ENCODE assay signal across 10 mouse cellular contexts in the genomic region with DNA sequence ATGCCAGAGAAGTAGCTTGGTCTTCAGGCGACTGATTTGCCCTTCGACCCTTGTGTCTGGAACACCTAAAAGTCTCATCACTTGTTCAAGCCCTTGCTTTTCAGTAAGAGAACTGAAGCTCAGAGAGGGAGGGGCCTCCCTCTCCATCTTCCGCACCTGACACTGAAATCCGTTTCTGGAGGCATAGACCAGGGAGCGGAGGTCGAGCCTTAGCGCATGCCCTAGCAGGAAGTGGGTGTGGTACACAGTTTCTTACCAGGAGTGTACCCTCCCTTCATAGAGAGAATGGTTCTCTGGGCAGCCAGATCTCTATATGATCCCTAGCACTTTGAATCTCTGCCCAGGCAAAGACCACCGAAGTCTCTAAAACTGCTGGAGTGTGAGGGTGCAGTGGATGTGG. TPM values are rescaled to one million over a fixed set of nuclear protein-coding genes. Genes with fewer than 3 reads are reported as not detected.
DNase-seq lines count a peak whose midpoint lies in the region; ATAC-seq and TF ChIP-seq lines count a peak whose summit lies in the region.
"Had no signal": no experiment of that assay in that cellular context is flagged by ENCODE, and none has a peak within 500 bp of the region (broad histone marks: within the 10 kb centered on the region; RNA-seq: fewer than 3 reads in every experiment).

No protein-coding gene starts in this region.

- peaks cover 84% of the 10 kb centered on the region for H3K4me1 ChIP-seq in heart, embryonic 10.5 days
- H3K4me1 ChIP-seq in ES-Bruce4 (ENCODE audit: control insufficient read depth, insufficient read depth, low read length) = peaks cover 23% of the 10 kb centered on the region
- H3K4me1 ChIP-seq in hindbrain, embryonic 16.5 days (ENCODE audit: control insufficient read depth, insufficient read depth, low read depth, low read length) = peaks cover 35% of the 10 kb centered on the region
- H3K4me1 ChIP-seq in neural tube, embryonic 15.5 days = peaks cover 69% of the 10 kb centered on the region
- H3K4me1 ChIP-seq in kidney, embryonic 14.5 days (ENCODE audit: control insufficient read depth, insufficient read depth, low read length) = peaks cover 21% of the 10 kb centered on the region

- peak overlapping the region; percentile 81; the same call in 1 of the 2 replicates for H3K27ac ChIP-seq in heart, embryonic 10.5 days
- H3K27ac ChIP-seq in ES-Bruce4 (ENCODE audit: insufficient read depth, low read length) = peak overlapping the region; percentile 29
- peak overlapping the region; percentile 86 for H3K27ac ChIP-seq in hindbrain, embryonic 16.5 days (ENCODE audit: low read depth, low read length)
- peak overlapping the region; percentile 83 for H3K27ac ChIP-seq in neural tube, embryonic 15.5 days (replicated peaks)
- H3K27ac ChIP-seq in kidney, embryonic 14.5 days (ENCODE audit: low read depth, low read length) = no peak overlapping the region
- H3K27ac ChIP-seq: macrophage had no signal

- ATAC-seq in hindbrain, embryonic 16.5 days = no peak
- no peak for ATAC-seq in neural tube, embryonic 15.5 days (ENCODE audit: low FRiP score)
- no peak for ATAC-seq in megakaryocyte progenitor cell, adult 5-6 weeks (replicated peaks; ENCODE audit: poor library complexity)
- no peak for ATAC-seq in kidney, embryonic 14.5 days (ENCODE audit: low FRiP score, low TSS enrichment)

- no peak overlapping the region for H3K4me3 ChIP-seq in heart, embryonic 10.5 days
- no peak overlapping the region for H3K4me3 ChIP-seq in ES-Bruce4 (ENCODE audit: low read depth, low read length)
- no peak overlapping the region for H3K4me3 ChIP-seq in hindbrain, embryonic 16.5 days (ENCODE audit: low read length)
- H3K4me3 ChIP-seq in neural tube, embryonic 15.5 days (replicated peaks) = no peak overlapping the region
- no peak overlapping the region for H3K4me3 ChIP-seq in kidney, embryonic 14.5 days (ENCODE audit: low read length)

- 56% methylated on average over 8 of the region's 8 CpGs for WGBS in heart, embryonic 10.5 days
- WGBS in hindbrain, embryonic 16.5 days = 62% methylated on average over 8 of the region's 8 CpGs
- 70% methylated on average over 8 of the region's 8 CpGs for WGBS in neural tube, embryonic 15.5 days
- 60% methylated on average over 8 of the region's 8 CpGs for WGBS in kidney, embryonic 14.5 days

- H3K27me3 ChIP-seq in heart, embryonic 10.5 days (ENCODE audit: insufficient read depth, poor library complexity, severe bottlenecking) = no peaks in the 10 kb centered on the region
- no peaks in the 10 kb centered on the region for H3K27me3 ChIP-seq in ES-Bruce4 (ENCODE audit: control insufficient read depth, insufficient read depth, low read length, poor library complexity, severe bottlenecking)
- H3K27me3 ChIP-seq in hindbrain, embryonic 16.5 days (replicated peaks; ENCODE audit: control insufficient read depth, insufficient read depth, low read length) = no peaks in the 10 kb centered on the region
- H3K27me3 ChIP-seq in neural tube, embryonic 15.5 days (replicated peaks) = no peaks in the 10 kb centered on the region
- H3K27me3 ChIP-seq in kidney, embryonic 14.5 days (ENCODE audit: control insufficient read depth, insufficient read depth, low read length) = no peaks in the 10 kb centered on the region

- intact Hi-C loops in heart, postnatal 25 days (cut with DNase I) = no loop called here

- TF ChIP-seq POLR2A in ES-Bruce4 (IDR thresholded peaks at IDR 0.05; ENCODE audit: insufficient read depth, low read length) = no peak

- H3K9ac ChIP-seq in ES-Bruce4 (ENCODE audit: low read depth, poor library complexity, severe bottlenecking) = no peak overlapping the region
- 0 out of 2 replicates have a peak overlapping the region, but pooled peaks have one; percentile 13 for H3K9ac ChIP-seq in hindbrain, embryonic 16.5 days (ENCODE audit: low read depth, low read length)
- H3K9ac ChIP-seq in neural tube, embryonic 15.5 days (replicated peaks) = no peak overlapping the region
- H3K9ac ChIP-seq in kidney, embryonic 14.5 days (ENCODE audit: low read depth, low read length) = no peak overlapping the region

- no peak for TF ChIP-seq EP300 in ES-Bruce4 (IDR thresholded peaks at IDR 0.05; ENCODE audit: insufficient read depth, low read depth, low read length)

- no peak overlapping the region for H3K4me2 ChIP-seq in hindbrain, embryonic 16.5 days (ENCODE audit: low read length)
- H3K4me2 ChIP-seq in neural tube, embryonic 15.5 days = no peak overlapping the region
- no peak overlapping the region for H3K4me2 ChIP-seq in kidney, embryonic 14.5 days (replicated peaks; ENCODE audit: low read depth, low read length)
- H3K4me2 ChIP-seq: liver, embryonic 11.5 days had no signal

- no peak for DNase-seq in heart, embryonic 10.5 days (ENCODE audit: low spot score)
- no peak for DNase-seq in heart, postnatal 25 days (ENCODE audit: low spot score)
- no peak for DNase-seq in spleen, adult 12 weeks (ENCODE audit: low spot score)

- peaks cover 86% of the 10 kb centered on the region for H3K36me3 ChIP-seq in heart, embryonic 10.5 days
- peaks cover 52% of the 10 kb centered on the region for H3K36me3 ChIP-seq in ES-Bruce4 (ENCODE audit: control insufficient read depth, insufficient read depth, low read length, poor library complexity, severe bottlenecking)
- H3K36me3 ChIP-seq in hindbrain, embryonic 16.5 days (ENCODE audit: control insufficient read depth, insufficient read depth, low read length) = peaks cover 4% of the 10 kb centered on the region
- H3K36me3 ChIP-seq in neural tube, embryonic 15.5 days = peaks cover 21% of the 10 kb centered on the region; the same call in 1 of the 2 replicates
- peaks cover 60% of the 10 kb centered on the region for H3K36me3 ChIP-seq in kidney, embryonic 14.5 days (ENCODE audit: control insufficient read depth, insufficient read depth, low read length)

- H3K9me3 ChIP-seq in heart, embryonic 10.5 days = no peaks in the 10 kb centered on the region
- no peaks in the 10 kb centered on the region for H3K9me3 ChIP-seq in ES-Bruce4 (replicated peaks; ENCODE audit: control insufficient read depth, insufficient read depth, low read length, poor library complexity, severe bottlenecking)
- H3K9me3 ChIP-seq in hindbrain, embryonic 16.5 days (ENCODE audit: control insufficient read depth, low read length) = no peaks in the 10 kb centered on the region
- no peaks in the 10 kb centered on the region for H3K9me3 ChIP-seq in neural tube, embryonic 15.5 days (replicated peaks)
- H3K9me3 ChIP-seq in kidney, embryonic 14.5 days (ENCODE audit: control insufficient read depth, low read length) = no peaks in the 10 kb centered on the region

- TF ChIP-seq CTCF in ES-Bruce4 (IDR thresholded peaks at IDR 0.05; ENCODE audit: low read depth, low read length) = no peak

RNA-seq across cellular contexts. Expression of gene Wasf2, which starts 57.1 kb away (rescaled TPM):
- polyA plus RNA-seq in heart, embryonic 10.5 days (2016; fragmentation: Nextera tagmentation; extraction: Ambion mirVana) = 51.1 and 58.5 TPM in 2 replicates
- total RNA-seq in heart, postnatal 25 days (2021) = 100 to 1,000 TPM in 1 of 2 experiments, 10 to 100 TPM in 1; 77.7 to 110 TPM
- 102 and 103 TPM in 2 replicates for polyA plus RNA-seq in ES-Bruce4 (2011; ENCODE audit: insufficient read depth, insufficient read length, low read depth, missing spikeins)
- polyA plus RNA-seq in hindbrain, embryonic 16.5 days (2015; fragmentation: Nextera tagmentation; extraction: Ambion mirVana) = 22.7 and 23.2 TPM in 2 replicates
- 22.2 and 45.6 TPM in 2 replicates for polyA plus RNA-seq in neural tube, embryonic 15.5 days (2015; fragmentation: Nextera tagmentation; extraction: Ambion mirVana)
- 124 and 135 TPM in 2 replicates for total RNA-seq in megakaryocyte progenitor cell, adult 5-6 weeks (2015)
- total RNA-seq in megakaryocyte progenitor cell, adult 5-6 weeks (2017) = 24.7 and 35.1 TPM in 2 replicates
- 103 and 143 TPM in 2 replicates for polyA plus RNA-seq in kidney, embryonic 14.5 days (2014; fragmentation: Nextera tagmentation; extraction: Ambion mirVana)
